Mouse (Mus musculus): ENCODE measurements at regions not wholly inside any gene's neighbourhood (a gene's known extent, or its start where the extent isn't known, plus 50 kb on each side); places are given as distances from the start of the nearest gene placed in this dataset.
"Not testable (repeated sequence)": the region's sequence is repeated elsewhere in the genome, so short reads cannot be mapped to it uniquely, and the experiment has no call there.

DNA sequence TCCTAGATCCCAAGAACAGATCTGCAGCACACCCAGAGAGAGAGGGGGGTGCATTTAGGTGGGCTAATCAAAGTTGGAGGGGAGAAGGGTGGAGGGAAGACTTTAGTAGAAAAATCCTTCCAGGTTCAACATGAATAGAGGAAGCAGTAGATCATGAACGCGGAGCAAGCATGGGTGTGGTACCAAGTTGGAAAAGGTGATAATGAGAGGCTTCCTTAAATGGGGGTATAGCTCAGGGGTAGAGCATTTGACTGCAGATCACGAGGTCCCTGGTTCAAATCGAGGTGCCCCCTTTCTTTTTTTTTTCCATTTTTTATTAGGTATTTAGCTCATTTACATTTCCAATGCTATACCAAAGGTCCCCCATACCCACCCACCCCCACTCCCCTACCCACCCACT, 54.0 kb upstream of the Krba1 start:
- not testable (repeated sequence) for DNase-seq (ENCODE audit: low spot score)

DNA sequence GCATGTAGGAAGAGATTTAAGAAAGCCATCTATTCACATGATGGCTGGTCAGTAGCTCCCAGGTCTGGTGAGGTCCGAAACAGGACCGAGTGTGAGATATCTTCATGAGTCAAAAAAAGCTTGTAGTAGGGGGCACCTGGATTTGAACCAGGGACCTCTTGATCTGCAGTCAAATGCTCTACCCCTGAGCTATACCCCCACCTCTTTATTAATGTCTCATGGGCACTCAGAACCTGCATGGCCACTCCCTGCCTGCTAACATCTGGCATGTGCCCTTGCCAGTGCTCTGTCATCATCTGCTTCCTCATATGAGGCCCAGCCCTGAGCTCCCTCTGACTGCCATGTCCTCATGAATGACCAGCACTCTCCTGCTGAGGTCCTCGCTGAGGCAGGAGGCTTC, 58.4 kb upstream of the Krba1 start:
- DNase-seq (ENCODE audit: low spot score), result not testable (repeated sequence)

DNA sequence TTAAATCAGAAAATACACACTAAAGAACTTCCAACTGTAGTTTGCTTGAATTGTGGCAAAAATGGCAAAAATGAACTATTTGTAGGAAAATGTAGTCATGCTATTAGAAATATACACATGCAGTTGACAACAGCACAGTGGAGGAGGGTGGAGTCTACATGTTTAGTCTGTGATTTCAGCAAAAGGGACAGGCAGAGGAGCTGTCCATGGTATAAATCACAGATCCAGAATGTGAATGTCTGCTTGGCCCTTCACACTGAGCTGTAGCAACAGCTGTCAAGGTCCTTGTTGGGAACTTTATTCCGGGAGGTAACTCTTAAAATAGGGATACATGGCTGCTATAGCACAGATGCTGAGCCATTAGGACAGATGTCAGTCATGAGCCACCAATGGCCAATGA, 107.4 kb upstream of the Krba1 start:
- no peak for DNase-seq (ENCODE audit: low spot score)

DNA sequence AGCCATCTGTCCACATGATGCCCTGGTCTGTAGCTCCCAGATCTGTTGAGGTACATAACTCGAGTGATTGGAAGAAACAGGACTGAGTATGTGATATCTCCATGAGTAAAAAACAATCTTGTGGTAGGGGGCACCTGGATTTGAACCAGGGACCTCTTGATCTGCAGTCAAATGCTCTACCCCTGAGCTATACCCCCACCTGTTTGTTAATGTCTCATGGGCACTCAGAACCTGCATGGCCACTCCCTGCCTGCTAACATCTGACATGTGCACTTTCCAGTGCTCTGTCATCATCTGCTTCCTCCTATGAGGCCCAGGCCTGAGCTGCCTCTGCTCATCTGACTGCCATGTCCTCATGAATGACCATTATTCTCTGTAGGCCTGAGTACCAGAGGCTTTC, 115.7 kb upstream of the Krba1 start:
- not testable (repeated sequence) for DNase-seq (ENCODE audit: low spot score)

DNA sequence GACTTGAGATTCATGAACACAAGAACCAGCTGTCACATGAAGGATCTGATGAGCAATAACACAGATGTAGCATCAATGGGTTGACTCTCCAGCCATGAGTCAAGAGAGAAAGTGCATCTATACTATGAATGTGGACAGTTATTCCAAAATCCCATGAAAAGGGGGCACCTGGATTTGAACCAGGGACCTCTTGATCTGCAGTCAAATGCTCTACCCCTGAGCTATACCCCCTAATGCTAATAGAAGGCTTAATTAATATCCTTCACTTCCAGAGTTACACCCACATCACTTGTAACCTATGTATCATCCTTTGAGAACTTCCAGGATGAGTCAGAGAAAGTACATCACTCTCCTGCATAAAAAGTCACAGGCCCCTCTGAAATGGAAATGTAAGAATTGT, 133.8 kb upstream of the Krba1 start:
- DNase-seq (ENCODE audit: low spot score), result not testable (repeated sequence)

DNA sequence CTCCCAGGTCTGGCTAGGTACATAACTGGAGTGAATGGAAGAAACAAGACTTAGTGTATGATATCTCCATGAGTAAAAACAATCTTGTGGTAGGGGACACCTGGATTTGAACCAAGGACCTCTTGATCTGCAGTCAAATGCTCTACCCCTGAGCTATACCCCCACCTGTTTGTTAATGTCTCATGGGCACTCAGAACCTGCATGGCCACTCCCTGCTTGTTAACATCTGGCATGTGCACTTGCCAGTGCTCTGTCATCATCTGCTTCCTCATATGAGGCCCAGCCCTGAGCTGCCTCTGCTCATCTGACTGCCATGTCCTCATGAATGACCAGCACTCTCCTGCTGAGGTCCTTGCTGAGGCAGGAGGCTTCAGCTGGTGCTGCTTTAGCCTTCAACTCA, 142.4 kb upstream of the Krba1 start:
- DNase-seq (ENCODE audit: low spot score), result not testable (repeated sequence)

DNA sequence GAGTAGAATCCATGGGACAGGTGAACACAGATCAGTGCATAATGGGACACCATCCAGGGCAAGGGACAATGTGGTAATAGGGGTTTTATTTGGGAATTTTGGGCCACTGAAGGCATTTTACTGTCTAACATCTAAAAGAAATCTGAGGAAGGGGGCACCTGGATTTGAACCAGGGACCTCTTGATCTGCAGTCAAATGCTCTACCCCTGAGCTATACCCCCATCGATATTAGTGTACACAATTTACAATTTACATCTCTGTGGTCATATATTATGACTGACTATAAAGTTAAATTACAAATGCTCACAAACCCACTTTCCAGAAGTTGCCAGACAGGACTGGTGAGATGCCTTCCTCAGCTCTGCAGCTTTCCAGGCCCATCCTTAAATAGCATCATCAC, 143.4 kb upstream of the Krba1 start:
- DNase-seq (ENCODE audit: low spot score), result no peak

DNA sequence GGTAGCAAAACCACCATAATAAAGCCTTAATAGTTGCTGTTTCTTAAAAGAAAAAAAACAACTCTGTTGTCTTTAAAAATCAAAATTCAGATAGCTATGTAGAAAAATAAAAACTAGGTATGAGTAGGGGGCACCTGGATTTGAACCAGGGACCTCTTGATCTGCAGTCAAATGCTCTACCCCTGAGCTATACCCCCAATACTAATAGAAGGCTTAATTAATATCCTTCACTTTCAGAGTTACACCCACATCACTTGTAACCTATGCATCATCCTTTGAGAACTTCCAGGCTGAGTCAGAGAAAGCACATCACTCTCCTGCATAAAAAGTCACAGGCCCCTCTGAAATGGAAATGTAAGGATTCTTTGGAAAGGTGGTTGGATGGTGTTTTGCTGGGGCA, 151.2 kb upstream of the Krba1 start:
- DNase-seq (ENCODE audit: low spot score), result not testable (repeated sequence)

DNA sequence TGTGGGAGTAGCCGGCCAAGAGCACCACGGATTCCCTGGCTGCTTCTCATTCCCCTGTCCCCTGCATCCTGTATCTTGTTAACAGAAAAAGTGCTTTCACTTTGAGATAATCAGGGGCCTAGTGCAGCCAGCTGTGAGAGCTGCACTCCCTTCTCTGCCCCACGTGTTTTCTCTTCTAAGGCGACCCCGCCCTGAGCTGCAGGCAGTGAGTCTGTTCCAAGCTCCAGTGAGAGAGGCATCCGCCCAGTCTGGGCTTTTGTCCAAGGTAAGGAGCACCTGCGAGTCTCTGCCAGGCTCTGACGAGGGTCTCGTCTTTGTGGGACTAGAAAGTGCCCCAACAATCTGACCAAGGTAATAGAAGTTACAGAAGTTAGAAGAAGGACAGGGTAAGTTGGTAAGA, 141.0 kb upstream of the Zfp746 start:
- no peak for DNase-seq (ENCODE audit: low spot score)

DNA sequence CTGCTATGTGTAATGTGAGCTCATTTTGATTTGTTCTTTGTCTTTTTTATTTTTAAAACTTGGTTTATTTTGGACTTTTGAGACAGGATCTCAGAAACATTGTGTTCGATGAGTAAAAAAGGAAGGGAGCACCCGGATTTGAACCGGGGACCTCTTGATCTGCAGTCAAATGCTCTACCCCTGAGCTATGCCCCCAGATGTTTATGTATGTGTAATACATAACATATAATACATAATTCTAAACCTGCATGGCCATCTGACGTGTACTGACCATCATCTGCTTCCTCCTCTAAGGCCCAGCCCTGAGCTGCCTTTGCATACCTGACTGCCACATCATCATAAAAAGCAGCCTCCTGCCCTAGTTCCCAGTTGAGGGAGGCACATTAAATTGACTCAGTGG, 137.8 kb upstream of the Zfp746 start:
- no peak for DNase-seq (ENCODE audit: low spot score)

DNA sequence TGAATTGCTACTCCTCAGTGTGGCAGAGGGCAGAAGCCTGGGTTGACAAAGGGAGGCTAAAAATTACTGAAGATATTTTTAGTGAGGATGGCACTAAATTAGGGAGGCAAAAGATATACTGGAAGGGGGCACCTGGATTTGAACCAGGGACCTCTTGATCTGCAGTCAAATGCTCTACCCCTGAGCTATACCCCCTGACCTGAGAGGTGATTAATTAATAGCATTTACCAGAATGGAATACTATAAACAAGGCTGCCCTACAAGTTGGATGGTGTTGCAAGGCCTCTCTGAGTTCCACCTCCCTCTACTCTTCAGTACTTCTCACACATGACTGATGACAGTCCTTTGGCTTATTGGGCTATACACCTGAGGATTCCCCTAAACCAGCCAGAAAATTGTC, 136.6 kb upstream of the Zfp746 start:
- DNase-seq (ENCODE audit: low spot score), result no peak

DNA sequence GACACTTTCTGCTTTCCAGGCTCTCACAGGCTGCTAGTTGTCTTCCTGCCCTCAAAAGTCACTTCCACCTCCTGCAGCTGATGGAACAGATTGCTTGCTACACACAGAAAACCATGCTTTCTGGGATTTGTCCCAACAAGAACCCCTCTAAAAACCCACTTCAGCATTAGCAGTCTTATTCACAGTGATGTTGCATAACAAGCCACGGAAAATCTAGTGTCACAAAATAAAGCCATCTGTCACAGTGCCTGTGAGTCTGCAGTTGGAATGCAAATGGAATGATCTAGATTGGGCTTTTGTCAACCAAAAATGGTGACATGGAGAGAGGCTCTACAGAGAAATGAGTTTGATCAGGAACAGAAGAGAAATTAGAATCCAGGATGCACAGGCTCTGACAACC, 135.4 kb upstream of the Zfp746 start:
- DNase-seq (ENCODE audit: low spot score), result not testable (repeated sequence)

DNA sequence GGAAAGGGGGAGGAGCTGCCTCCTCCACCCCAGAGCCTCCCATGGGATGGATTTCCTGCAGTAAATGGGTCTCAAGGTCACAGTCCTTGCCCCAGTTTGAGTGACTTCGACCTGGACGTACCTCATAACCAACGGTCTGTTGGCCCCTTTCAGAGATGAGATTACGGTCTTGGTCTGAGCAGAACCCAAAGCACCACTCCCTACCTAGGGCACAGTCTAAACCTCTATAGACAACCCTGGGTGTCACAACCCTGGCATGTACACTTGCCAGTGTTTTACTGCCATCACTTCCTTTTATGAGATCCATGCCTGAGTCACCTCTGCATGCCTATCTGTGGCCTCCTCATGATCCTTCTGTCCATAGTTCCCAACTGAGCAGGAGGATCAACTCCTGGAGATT, 128.8 kb upstream of the Zfp746 start:
- DNase-seq (ENCODE audit: low spot score), result no peak

DNA sequence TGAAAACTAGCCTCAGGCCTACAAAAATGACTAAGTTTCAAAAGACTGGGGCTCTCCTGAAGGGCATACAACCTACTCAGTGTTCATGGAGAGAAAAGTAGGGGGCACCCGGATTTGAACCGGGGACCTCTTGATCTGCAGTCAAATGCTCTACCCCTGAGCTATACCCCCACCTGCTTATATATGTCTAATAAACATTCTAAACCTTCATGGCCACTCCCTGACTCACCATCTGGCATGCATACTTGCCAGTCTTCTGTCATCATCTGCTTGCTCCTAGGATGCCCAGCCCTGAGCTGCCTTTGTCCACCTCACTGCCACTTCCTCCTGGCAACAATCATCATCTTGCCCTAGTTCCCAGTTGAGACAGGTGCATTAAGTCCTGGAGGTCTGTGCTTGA, 123.3 kb upstream of the Zfp746 start:
- no peak for DNase-seq (ENCODE audit: low spot score)

DNA sequence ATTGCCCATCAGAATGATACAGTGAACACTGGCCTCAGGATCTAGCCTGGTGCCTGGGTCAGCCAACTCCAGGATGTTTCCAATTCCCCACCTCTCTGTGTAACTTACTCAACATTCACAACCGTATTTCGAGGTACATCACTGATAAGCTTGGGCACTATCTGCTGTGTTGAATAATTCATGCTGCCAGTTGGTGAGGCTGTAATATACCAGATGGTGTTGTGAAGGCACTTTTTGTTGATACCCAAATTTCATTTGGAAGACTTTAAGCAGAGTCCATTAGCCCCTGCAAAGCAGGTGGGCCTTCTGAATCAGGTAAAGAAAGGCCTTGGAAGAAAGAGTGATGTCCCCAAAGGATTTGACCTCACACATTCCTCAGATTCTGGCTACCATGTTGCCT, 122.7 kb upstream of the Zfp746 start:
- DNase-seq (ENCODE audit: low spot score), result no peak

DNA sequence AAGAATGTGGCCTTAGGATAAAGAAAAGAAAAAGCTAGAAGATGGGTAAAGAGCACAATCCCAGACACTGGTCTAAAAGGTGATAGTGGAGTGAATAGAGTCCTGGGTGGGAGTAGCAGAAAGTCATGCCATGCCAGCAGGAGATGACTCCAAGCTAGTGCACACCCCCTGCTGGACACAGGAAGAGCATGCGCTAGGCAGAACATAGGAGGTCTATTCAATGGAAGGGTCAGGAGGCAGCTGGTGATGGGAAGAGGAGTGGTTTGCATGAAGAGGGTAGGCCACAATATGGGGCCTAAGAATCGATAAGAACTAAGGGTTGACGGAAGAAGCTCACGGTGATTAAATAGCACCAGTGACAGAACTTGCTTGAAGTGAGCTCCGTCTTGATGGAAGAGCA, 119.3 kb upstream of the Zfp746 start:
- no peak for DNase-seq (ENCODE audit: low spot score)

DNA sequence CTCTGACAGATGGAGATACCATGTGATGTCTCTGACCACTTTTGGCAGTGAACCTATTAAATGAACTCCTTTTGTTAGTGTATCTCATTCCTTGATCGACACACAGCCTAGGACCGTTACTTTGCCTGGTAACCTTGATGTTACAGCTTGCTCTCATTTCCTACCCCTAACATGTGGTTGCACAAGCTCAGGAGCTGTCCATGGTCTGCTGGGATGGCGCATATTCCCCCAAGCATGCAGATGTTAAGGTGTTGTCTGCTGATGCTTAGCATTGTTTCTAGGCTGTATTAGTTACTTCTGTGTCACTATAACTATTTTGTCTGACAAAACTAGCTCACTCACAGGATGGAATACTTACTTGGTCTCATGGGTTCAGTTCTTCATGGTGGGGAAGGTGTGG, 113.6 kb upstream of the Zfp746 start:
- DNase-seq (ENCODE audit: low spot score), result peak; percentile 2

DNA sequence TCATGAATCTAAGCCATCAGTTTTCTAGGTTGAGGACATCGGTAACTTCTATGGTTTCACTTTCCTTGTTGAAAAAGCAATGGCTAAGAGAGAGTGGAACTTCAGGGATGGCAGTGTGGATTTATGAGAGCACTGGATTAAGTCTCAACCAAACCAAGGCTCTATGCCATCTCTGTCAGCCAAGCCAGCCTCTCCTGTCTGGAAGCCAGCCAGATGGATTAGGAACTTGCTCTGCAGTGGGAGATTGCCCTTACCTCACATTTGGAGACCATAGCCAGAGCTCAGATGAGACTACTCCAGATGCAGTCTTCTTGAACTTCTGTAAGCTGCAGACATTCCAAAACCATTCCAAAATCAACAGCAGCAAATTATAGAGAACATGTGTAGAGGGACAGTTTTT, 112.4 kb upstream of the Zfp746 start:
- no peak for DNase-seq (ENCODE audit: low spot score)

DNA sequence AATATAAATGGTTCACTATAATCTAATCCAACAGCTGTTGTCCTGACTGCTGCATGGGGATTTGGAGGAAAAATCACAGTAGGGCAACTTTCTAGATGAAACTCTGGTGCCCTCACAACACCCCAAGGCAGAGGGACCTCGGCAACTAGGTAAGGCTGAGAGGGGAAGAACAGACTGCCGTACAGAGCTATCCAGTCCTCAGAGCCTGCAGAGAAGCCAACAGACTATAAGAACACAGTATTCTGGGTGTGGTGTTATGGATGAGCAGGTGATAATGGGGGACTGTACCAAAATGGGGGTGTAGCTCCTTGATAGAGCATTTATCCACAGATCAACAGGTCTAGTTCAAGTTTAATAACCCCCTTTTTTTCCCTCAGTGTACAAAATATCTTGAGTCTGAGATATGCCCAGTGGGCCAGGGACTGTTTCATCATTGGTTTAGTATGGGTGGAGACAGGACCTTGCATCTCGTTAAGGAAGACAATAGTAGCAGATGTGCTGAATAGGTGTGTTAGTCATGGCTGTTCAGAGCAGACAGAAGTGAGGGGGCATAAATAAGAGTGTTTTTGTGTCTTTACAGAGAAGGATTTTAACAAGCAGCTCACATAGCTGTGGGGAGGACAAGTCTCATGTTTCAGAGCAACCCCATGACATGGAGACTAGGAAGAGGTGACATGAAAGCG, 111.4 kb upstream of the Zfp746 start:
- DNase-seq (ENCODE audit: low spot score), result no peak

DNA sequence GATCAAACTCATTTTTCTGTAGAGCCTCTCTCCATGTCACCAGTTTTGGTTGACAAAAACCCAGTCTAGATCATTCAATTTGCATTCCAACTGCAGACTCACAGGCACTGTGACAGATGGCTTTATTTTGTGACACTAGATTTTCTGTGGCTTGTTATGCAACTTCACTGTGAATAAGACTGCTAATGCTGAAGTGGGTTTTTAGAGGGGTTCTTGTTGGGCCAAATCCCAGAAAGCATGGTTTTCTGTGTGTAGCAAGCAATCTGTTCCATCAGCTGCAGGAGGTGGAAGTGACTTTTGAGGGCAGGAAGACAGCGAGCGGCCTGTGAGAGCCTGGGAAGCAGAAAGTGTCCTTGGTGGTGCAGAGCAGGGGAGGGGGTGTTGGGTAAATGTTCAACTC, 102.0 kb upstream of the Zfp746 start:
- DNase-seq (ENCODE audit: low spot score), result not testable (repeated sequence)

DNA sequence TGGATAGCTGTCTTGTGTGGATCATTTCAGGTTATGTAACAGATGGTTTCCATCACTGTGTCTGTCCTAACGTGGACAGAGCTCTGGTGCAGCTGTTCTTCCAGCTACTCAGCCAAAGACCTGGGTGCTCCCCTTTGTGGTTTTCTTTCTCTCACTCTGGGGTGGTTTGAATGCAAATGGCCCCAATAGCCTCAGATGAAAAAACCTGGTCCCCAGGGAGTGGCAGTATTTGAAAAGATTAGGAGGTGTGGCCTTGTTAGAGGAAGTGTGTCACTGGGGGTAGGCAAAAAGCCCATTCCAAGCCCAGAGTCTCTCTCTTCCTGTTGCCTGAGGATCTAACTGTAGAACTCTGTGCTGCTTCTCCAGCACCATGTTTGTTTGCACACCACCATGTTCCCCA, 98.9 kb upstream of the Zfp746 start:
- DNase-seq (ENCODE audit: low spot score), result no peak

DNA sequence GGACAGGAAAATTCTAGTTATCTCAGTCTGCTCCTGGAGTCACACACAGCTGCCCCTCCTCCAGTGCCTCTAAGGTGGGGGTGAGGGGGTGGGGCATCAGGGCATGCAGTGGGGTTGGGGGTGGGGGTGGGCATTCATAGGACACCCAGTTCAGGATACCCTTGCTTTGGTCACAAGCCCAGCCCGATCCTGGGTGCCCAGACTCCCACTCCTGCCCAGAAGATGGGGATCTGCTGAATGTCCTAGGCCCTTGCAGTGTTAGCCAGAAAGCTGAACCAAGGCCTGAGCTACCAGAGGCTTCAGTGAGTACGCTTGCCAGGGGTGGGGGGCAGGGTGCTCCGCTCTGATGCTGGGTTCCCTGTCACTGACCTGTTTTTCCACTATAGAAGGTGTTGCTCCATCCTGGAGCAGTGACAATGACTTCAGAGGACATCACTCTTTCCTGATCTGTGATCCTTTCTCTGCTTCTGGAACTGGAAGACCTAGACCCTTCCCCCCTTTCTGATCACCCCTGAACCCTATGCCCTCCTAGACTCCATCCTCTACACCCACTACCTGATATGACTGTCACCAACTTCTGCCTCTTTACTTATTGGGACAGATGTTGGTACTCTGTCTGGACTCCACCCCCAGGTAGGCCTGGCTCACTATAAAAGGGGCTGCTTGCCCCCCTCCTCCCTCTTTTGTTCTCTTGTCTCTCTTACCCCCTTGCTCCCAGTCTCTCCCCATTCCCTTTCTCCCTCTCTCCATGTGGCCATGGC, 92.1 kb upstream of the Zfp746 start:
- no peak for DNase-seq (ENCODE audit: low spot score)

DNA sequence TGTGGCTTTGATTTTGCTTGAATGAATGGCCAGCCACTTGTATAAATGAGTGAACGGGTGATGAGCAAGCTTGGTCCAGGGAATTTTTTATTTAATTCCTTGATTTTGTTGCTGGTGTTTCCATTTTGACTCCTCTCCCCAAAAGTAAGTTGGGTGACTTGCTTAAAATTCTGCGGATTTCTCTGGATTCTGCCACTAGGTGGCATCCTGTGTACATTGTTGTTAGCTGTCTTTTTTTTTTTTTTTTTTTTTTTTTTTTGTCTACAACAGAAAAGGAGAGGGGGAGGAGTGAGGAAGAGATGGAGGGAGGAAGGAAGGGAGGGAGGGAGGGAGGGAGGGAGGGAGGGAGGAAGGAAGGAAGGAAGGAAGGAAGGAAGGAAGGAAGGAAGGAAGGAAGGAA, 91.5 kb upstream of the Zfp746 start:
- peak; percentile 67 for DNase-seq (ENCODE audit: low spot score)
